Mouse (Mus musculus) cerebellum, adult 9-11 months (tissue): Measurements from ENCODE around the gene Pde3a.

Source experiments
- DNase-seq: peaks from one replicate; pipeline ENCODE4 v3.0.0; 2022

Pde3a gene

DNA sequence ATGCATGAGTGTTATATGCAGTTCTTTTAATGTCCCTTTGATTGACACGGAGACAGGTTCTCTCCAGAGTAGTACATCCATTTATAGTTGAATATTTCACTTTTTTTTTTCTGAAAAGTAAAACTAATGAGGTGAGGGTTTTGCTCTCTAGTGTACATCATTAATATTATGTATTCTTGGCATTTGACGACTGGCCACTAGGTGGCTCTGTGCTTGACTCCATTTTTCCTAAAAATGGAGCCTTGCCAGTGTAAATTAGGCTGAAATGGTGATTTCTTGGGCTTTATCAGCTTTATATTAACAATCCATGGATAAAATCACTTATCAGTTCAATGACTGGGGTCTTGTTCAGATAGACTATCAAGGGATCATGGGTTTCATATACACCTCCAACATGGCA is 82.4 kb downstream of the Pde3a start:
- no peak for DNase-seq

DNA sequence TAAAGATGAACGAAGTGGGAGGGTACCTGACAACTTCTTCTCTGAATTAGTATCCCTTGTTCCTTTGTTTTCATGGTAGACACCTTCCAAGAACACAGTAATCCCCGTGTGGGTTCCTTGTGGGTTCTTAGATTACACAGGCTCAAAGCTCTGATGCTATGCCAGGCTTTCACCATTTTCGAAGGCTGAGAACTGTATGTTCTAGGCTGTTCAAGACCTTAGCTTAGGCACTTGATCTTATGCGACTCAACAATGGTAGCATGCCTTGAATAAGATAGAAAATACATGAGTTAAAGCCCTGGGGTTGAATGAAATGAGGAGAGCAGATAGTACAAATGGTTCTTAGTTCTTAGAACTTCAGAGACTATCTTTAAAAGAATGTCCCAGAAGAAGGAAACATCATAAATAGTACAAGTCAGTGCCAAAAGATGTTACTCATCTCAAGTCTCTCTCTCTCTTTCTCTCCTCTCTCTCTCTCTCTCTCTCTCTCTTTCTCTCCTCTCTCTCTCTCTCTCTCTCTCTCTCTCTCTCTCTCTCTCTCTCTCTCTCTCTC is 83.6 kb downstream of the Pde3a start:
- DNase-seq: no peak

DNA sequence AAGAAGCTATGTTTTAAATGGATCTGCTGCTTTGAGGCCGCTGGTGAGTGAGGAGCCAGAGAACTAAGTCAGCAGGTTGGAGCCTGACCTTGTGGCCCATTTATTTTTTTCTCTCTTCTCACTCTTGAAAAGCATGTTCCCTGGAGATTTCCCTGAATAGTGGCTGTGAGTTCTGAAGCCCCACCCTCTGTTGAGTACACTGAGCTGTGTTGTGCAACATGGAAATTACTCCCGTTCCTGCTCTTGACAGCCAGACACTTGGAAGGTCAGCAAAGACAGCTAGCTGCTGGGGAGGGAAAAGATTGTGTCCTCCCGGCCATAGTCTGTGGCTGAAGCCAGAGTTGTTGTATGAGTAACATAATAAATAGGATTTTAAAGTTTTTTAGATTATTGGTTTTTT is 84.2 kb downstream of the Pde3a start:
- DNase-seq: no peak

DNA sequence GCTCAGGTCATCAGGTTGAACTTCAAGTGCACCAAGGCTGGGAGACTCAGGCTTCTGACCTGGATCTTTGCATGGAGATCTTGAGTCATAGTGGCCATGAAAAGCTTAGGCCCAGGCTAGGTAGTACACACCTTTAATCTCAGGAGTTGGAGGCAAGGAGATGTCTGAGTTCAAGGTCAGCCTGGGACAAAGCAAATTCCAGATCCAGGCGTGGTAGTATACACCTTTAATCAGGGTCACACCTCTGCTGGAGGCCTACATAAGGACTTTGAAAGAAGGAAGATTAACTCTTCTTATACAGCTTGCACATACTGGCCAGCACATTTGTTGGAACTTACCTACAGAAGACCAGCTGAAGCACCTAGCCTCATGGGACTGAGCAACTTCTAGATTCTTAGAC is 86.8 kb downstream of the Pde3a start:
- no peak for DNase-seq

DNA sequence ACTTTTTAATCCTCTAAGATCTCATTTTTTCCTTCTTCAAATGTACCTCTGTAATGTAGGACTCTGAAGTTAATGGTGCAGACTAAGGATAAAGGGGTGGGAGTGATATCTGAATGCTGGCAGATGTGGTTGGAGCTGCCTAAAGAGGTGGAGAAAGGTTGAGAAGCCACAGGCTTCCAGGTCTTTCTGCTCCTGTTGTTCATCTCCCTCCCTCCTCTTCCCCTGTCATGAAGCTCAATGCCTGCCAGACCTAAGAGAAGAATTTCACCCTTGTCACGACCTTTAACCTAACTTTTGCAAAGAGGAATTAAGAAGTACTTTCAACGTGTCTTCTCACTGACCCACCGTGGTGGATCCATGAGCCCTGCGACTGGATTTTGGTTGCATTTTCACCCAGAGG is 87.4 kb downstream of the Pde3a start:
- no peak for DNase-seq

DNA sequence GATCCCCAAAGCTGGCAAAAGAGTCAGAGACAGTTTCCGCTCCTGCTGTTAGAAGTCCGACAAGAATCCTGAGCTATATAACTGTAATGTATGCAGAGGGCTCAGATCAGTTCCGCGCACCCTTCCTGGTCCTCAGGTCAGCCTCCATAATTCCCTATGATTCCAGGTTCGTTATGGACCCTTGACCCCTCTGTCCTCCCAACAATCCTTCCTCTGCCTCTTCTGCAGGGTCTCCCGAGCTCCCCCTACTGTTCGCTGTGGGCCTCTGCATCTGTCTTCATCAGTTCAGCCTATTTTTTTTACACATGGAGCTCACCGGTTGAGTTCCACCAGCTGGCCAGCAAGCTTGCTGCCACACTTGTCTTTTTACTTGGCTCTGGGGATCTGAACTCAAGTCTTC is 88.6 kb downstream of the Pde3a start:
- no peak for DNase-seq

DNA sequence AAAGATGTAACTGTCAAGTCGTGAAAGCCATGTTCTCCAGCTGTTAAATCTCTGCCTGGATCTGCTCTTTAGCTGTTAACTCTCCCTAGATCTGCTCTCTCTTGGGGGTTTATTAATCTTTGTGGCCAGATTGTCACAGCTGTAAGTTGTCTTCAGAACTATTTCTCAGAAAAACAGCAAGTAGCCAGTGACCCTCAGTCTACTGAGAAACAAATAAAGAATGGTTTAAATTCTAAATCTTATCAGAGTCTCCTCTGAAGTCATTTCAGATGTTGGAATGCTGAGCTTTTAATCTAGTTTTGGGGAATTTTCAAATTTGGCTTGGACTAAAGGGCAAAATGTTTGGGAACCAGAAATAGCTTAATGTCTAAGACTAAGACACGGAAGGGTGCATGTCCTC is 92.3 kb downstream of the Pde3a start:
- DNase-seq: no peak

DNA sequence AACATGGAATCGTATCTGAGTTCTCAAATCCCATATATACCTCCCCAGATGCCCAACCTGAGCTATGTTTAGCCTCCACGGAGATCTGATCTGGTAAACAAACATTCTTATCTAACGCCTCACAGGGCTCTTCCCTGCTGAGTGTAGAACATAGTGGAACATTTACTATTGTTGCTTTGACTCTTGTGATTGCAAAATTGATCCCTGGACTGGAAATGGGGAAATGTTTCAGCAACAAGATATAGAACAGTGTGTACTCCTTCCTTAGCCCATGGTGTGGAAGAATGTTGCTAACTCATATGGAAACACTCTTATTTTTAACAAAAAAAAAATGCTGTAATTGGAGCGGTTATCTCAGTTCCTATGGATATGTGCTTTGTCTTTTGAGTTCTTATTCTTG is 98.8 kb downstream of the Pde3a start:
- DNase-seq: no peak

DNA sequence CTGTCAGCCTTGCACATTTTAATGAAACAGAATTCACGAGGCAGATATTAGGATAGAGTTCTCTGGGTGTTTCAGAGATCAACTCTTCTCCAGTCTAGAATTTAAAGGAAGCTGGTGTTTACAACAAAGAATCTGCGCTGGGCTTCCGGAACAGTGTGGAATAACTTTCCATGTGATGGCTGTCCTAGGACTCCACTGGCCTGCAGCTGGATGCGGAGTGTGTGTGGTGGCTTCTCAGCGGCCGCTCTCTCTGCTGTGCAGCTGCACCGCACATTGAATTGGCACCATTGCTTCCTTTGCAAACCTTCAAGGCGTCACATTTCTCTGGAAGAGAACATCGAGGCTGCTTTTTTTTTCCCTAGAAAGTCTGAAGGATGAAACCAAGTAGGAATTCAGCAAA is 99.5 kb downstream of the Pde3a start:
- DNase-seq: no peak

DNA sequence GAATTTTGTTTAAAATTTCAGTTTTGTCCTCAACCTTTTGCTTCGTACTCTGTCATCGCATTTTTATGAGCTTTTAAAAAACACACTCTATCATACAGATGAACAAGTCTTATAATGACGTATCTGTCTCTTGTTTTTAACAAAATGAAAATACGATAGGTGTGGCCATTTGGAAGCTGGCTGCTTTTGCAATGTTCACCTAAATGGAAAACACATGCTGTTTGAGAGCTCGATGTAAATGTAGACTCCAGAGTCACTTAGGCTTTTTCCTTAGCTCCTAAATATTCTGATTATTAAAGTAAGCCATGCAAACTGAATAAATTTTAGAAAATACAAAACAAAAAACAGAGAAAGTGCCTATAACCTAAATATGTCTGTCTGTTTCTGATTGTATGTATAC is 101.2 kb downstream of the Pde3a start:
- DNase-seq: no peak

DNA sequence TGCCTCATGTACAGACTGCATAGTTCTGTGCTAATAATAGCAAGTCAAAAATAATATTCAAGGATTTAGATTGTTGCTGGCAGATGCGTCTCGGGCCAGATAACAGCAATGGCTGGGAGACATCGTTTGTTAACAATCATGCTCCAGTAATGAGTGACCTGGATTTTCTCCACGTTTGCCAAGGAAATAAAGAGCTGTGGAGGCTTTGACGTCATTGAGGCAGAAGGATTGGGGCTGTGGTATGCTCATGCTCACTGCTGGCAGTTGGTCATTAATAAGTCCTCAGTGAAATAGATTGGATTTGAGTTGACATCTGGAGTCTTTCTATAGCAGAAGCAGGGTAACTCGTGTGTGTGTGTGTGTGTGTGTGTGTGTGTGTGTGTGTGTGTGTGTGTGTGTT is 103.2 kb downstream of the Pde3a start:
- DNase-seq: no peak

DNA sequence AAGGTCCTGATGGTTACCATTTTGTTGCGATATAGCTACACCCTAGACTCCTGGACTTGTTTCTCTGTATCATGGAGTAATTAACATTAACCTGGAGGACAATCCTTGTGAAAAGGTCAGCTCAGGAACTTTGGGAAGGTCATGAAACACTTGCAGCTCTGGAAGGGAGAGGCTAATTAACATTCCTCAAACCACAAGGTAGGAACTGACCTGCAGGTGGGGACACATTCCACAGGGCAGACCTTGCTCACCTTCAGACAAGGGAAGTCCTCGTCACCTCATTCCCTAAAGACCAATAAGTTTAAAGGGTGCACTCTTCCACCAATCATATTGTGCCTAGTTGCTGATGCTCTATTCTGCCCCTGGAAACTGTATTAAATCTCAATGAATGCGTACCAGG is 114.6 kb downstream of the Pde3a start:
- DNase-seq: no peak

DNA sequence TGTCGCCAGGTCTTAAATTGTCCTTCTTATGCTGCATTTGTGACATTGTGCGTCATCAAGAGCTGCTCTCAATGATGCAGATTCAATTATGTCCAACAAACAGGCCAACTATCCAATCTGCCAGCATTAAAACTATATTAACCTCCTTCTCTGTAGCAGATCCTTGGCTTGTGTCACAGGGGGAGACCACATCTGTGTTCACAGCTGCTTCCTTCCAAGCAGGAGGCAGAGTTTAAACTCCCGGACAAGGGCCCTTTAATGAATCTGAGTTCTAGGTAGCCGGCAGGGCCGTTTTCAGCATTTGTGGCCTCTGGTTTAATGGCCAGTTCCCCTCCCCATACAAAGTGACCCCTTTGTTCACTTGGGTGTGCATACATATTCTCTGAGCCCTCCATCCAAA is 118.0 kb downstream of the Pde3a start:
- no peak for DNase-seq

DNA sequence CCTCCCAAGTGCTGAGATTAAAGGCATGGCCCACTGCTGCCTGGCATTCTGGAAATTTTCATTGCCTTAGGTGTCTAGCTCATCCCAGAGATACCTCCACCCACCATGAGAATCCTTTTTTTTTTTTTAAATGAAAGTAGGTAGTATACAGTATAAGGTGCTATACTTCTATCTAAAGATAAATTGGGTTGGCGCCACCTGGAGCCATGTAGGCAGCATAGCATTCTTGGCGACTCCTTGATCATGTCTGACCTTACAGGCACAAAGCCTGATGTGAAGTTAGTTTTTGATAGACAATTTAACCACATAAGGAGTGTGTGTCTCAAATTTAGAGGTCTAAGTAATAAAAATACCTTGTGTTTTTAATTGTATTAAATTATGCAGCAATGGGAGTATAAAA is 123.6 kb downstream of the Pde3a start:
- no peak for DNase-seq

DNA sequence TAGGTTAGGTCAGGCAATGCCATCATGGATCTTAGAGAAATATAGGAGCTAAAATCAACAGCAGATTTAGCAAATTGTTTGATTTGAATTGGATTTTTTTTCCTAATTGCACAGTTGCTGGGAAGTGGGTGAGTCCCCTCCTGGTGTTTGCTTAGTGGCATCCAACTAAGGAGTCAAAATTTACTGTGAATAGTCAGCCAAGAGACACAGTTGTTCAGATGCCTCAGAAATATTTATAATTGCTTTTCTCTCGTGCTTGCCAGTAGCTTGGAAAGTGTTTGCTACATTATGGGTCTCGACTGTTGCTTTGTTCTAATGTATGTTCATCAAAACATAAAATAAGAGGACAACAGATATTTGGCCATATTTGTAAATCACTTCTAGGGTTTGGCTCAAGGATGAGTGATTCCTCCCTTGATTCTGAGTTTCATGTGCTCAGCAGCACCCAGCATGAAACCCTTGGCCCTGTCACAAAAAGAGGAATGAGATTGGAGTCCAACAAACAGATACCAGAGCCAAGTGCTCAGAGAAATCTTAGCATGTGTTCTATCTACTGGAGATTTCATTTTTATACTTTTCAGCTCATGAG is 125.5 kb downstream of the Pde3a start:
- peak; percentile 47 for DNase-seq

DNA sequence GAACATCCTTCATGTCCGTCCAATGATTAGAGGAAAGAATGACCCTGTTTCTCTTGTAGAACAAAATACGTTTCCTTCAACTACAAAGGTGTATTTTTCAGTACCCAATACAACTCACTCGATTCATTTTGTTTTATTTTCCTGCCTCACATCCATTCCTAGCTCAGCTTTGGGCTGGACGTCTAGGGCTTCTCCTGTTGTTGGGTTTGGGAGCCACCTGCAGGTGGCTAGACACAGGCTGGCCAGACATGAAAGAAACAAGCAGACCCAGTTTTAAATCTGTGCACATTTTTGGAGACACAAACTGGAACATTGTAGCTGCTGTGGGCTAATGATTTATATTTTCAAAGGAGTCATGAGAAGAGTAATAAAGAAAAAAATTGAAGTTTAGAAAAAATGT is 126.1 kb downstream of the Pde3a start:
- DNase-seq: no peak

DNA sequence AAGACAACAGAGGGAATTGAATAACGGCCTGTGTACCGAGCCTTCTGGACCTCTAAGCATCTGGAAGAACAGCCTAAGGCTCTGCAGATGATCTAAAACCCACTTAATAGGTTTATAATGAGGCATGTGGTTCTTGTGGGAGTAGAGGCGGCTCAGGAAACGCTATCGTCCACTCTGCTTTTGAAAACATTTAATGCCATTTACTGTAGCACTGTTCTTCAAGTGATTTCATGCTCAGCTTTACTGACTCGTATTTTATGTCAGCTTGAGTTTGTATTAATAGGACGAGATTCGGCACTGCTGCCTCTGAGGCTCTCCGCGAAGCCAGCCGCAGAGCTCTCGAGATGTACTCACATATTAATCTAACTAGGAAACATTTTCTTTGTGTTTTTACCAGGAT is 131.9 kb downstream of the Pde3a start:
- DNase-seq: no peak

DNA sequence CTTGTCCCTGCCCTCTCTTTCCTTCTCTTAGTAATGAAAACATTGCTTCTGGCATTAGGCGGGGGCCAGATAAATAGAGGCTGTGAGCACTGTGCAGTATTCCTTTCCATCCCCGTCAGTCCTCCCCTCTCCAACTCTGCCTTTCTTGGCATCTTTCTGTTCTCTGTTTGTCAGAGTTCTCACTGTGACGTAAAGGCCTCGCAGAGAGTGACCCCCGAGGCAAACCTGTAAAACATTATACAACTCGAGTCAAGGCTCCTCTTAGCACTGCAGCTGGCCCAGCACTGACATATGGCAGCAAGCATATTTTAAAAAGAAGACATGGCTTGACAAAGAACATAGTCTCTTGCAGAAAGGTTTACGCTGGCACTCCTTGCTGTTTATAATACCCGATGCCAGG is 132.4 kb downstream of the Pde3a start:
- no peak for DNase-seq

DNA sequence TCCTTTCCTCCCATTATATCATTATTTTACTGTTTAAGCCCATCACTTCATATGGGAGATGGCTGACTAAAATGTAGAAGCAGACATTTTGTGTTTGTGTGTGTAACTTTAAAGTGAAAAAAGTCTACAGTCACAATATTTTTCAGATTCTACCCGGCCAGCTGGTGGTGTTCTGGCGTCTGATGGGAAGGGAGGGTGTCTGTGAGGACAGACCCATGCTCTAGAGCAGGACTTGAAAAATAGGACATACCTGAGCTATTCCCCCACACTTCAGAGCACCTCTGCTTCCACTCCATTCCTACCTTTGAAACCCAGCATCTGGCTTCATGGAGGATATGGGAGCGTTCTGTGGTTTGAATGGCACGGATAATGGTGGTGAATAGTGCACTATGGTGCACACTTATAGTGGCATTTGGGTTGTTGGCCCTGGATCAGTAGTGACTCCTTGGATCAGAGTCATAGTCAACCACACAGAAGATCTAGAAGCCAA is 132.9 kb downstream of the Pde3a start:
- DNase-seq: no peak

DNA sequence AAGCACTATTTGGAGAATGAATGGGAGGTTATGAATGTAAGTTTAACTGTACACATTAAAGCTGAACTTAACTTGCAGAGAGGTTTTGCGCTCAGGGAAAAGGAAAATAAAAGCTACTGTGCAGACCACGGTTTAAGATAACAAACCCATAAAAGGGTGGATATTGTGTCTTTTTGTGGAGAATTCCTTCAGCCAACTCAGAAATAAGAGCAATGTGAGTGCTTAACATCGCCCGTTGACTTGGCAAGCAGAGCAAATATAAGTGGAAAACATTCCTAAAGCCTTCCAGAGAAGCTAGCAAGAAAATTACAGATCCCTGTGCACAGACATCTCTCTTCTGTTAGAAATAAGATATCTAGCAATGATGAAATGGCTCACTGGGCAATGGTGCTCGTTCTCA is 139.0 kb downstream of the Pde3a start:
- DNase-seq: no peak

DNA sequence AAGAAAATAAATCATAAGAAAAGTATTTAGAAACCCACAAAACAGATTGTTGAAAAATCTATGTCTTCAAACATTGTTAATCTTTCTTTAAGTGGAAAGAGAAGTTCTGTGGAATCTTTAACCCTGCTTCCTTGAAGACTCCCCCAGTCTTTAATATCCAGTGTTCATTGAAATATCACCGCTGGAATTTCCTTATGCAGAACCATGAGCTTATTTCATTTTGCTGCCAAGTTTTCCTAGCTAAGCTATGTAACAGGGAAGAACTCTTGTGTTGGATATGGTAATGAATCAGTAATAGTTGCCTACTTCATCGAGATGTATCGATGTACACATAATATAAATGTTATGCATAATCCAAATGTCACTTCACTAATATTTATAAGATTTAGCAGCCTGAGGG is 146.9 kb downstream of the Pde3a start:
- DNase-seq: no peak

DNA sequence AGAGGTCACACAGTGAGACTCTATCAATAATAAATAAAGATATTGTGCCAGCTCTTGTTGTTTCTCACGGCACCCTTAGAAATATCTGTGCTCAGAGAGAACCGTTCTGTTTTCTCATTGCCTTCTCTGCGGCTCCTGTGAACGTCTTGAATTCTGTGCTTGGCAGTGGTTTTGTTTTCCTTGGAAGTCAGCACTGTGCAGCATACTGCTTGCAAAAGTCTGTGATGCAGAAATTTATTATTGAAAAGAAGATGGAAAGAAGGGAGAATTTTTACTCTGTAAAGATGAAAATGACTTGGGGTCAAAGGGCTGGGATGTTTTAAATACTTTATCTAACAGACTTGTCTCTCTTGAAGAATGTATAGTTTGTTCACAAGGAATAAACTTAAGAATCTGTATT is 150.3 kb downstream of the Pde3a start:
- DNase-seq: no peak

DNA sequence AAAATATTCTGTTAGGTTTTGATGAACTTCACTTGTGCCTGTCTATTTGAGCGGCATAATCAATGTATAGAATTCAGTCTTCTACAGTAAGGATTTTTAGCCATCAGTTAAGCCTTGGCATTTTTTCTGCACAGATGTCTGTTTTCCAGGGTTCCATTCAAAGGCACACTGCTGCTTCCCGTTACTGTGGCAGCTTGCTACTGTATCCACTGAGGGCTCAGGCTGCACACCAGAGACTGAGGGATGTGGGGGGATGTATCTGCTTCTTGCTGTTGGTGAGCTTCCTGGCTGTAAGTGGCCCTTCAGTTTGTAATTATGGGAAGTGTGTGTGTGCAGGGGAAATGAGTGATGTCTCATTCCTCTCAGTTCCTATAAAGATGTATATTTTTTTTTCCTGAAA is 154.9 kb downstream of the Pde3a start:
- no peak for DNase-seq

DNA sequence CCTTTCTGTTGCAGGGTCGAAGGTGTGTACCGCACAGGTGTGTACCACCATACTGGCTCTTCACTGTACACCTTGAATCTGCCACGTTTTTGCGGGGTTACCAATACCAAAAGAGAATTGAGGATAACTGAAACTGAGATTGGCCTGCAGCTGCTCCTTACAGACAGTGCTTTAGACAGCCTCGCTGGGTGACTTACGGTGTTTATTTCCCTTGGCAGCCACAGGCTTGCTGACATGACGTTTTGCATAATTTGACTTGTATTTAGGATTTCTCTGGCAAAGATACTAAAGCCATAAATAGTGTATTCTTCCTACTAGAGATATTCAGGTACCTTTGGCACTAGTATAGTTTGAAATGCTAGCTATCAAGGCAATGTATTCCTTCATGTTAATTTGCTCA is 155.6 kb downstream of the Pde3a start:
- DNase-seq: no peak

DNA sequence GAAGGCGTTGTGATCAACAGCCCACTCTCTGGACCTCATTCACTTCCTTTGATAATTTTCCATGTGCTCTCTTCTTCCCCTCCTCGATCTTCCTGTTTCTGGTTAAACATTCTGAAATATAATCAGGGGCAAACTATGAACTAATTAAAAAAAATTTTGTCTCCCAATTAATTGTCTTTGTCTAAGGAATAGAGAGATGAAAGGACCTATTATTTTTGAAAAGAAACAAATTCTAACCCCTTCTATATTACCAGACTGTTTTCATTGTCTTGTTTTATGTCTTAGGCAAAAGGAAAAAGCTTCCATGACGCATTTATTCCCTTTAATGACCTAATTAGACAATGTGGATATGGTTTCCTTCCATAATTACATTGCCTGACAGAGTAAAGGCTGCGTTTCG is 156.4 kb downstream of the Pde3a start:
- DNase-seq: no peak

DNA sequence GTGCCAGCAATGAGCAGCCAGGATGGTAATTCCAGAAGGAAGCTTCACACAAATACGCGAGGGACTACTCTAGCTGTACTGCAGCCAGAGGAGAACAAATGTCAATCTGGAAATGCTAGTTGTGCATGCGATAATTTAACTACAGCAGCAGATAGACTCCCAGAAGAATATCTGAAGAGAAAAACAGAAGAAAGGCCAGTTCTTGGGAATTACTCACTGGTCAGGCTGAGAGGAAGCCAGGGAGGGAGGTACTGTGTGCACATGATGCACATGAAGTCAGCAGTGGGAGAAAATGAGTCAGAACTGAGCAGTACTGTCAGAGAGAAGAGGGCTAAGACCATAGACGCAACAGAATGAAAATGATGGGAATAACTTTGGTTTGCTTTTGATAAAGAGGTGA is 159.7 kb downstream of the Pde3a start:
- DNase-seq: no peak
